Mouse (Mus musculus) heart, postnatal 0 days (tissue): ENCODE data around the gene Rab10. TPM values are rescaled to one million over a fixed set of nuclear protein-coding genes. Genes with fewer than 3 reads are reported as not detected.

Experiments
- ATAC-seq: fragments of 200-750 bp; cut with Nextera tagmentation; 2 replicates; pipeline ENCODE4 v1.8.0; 2017; ENCODE audit warnings: low read depth, moderate number of reproducible peaks, moderate library complexity; ENCODE audit not compliant: insufficient read depth
- DNase-seq: peaks from one replicate; pipeline ENCODE4 v3.0.0-alpha.2; 2016; ENCODE audit warnings: low spot score
- H3K27ac ChIP-seq: fragments of 300-500 bp; sonication (generic); 2 replicates; pipeline ENCODE4 v1.5.1; 2014; ENCODE audit warnings: low read depth, mild to moderate bottlenecking
- H3K27me3 ChIP-seq: fragments of 300-500 bp; sonication (generic); 2 replicates; pipeline ENCODE4 v1.6.1; 2014; ENCODE audit warnings: low read length, mixed read lengths; ENCODE audit not compliant: control insufficient read depth, insufficient read depth
- H3K36me3 ChIP-seq: fragments of 300-500 bp; sonication (generic); replicated peaks from 2 replicates; pipeline ENCODE4 v1.6.1; 2014; ENCODE audit warnings: low read length, mixed read lengths; ENCODE audit not compliant: control insufficient read depth, insufficient read depth
- H3K4me1 ChIP-seq: fragments of 300-500 bp; sonication (generic); 2 replicates; pipeline ENCODE4 v1.6.1; 2014; ENCODE audit warnings: antibody characterized with exemption; ENCODE audit not compliant: control insufficient read depth, insufficient read depth
- H3K4me2 ChIP-seq: fragments of 300-500 bp; sonication (generic); 2 replicates; pipeline ENCODE4 v1.6.1; 2014; ENCODE audit warnings: low read depth, mild to moderate bottlenecking, low read length, moderate library complexity
- H3K4me3 ChIP-seq: fragments of 300-500 bp; sonication (generic); 2 replicates; pipeline ENCODE4 v1.5.1; 2014; ENCODE audit warnings: low read depth, low read length
- H3K9ac ChIP-seq: fragments of 300-500 bp; sonication (generic); replicated peaks from 2 replicates; pipeline ENCODE4 v1.6.1; 2014; ENCODE audit warnings: low read depth, low read length, mixed read lengths
- H3K9me3 ChIP-seq: fragments of 300-500 bp; sonication (generic); replicated peaks from 2 replicates; pipeline ENCODE4 v1.6.1; 2016; ENCODE audit warnings: low read length; ENCODE audit not compliant: control insufficient read depth
- CTCF ChIP-seq: IDR thresholded peaks from 2 replicates; pipeline ENCODE4 v1.5.1; 2016; ENCODE audit warnings: antibody characterized with exemption, control low read depth, low read depth
- EP300 ChIP-seq: IDR thresholded peaks from 2 replicates; pipeline ENCODE4 v1.6.1; 2016; ENCODE audit warnings: antibody characterized with exemption, low read depth
- WGBS: fragments of 180-500 bp; shearing (Covaris S2); extraction: QIAGEN DNeasy Blood & Tissue Kit; methylation state at CpG from one replicate; pipeline ENCODE4 v1.1.7; 2014; 5-methylcytosine and 5-hydroxymethylcytosine counted together
- polyA plus RNA-seq: library from polyadenylated mRNA; unstranded; fragments of >200 nt; fragmentation: Nextera tagmentation; extraction: Ambion mirVana; gene quantifications from 2 replicates; pipeline ENCODE4 v1.2.1, GENCODE M21; 2015
- total RNA-seq: library from RNA; depleted of rRNA; stranded (reverse); fragments of >200 nt; gene quantifications from 2 replicates; pipeline ENCODE4 v1.2.3, GENCODE M21; 2014; ENCODE audit warnings: low replicate concordance

The Rab10 gene
- total and polyA plus RNA-seq, 2 experiments from 2014 or later: 56.2 to 91.4 TPM

DNA sequence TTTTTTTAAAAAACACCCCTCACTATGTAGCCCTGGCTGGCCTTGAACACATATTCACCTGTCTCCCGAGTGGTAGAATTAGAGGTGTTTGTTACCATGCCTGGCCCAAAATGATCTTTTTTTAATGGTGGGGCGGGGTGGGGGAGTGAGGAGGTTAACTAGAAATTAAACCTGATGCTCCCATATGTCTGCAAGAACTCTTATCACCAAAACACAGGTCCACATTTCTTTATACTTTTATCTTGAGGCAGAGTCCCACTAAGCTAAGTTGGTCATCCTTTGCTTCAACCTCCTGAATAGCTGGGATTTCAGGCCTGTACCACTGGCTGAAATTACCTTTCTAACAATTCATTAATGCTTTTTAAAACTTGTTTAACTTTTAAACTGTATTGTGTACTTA is 13.7 kb downstream of the Rab10 start:
- Histone ChIP-seq H3K9ac (no peak overlapping the region), H3K9me3 (no peaks in the 10 kb centered on the region), H3K4me2 (no peak overlapping the region), H3K36me3 (peaks cover 8% of the 10 kb centered on the region; the same call in 1 of the 2 replicates), H3K27ac (no peak overlapping the region), H3K4me3 (no peak overlapping the region), H3K4me1 (peaks cover 4% of the 10 kb centered on the region; the same call in 1 of the 2 replicates), H3K27me3 (no peaks in the 10 kb centered on the region)
- TF ChIP-seq EP300: no peak
- no peak for TF ChIP-seq CTCF
- 82% methylated on average over 2 of the region's 2 CpGs for WGBS
- no peak for DNase-seq
- no peak for ATAC-seq

DNA sequence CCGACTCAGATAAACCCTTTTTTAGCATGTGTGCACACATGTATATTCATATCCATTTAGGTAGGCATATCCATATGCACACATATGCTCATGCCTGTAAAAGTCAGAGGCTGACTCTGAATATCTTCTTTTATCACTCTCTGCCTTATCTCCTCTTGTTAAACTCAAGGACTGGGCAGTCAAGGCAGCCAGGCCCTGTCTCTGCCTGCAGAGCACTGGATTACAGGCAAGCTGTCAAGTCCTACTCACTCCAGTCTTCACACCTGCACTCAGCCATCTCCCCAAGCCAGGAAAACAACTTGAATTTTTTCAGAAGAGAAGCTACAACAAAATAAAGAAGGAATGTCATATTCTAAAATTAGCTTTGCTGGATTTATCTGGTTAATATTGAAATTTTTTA is 17.9 kb downstream of the Rab10 start:
- Histone ChIP-seq H3K9ac (no peak overlapping the region), H3K27me3 (no peaks in the 10 kb centered on the region), H3K4me2 (no peak overlapping the region), H3K4me1 (peaks cover 4% of the 10 kb centered on the region; the same call in 1 of the 2 replicates), H3K4me3 (no peak overlapping the region), H3K27ac (no peak overlapping the region), H3K9me3 (no peaks in the 10 kb centered on the region), H3K36me3 (peaks cover 4% of the 10 kb centered on the region; the same call in 1 of the 2 replicates)
- DNase-seq (no peak), ATAC-seq (no peak)
- WGBS: 78% methylated on average over 1 of the region's 1 CpGs
- TF ChIP-seq EP300 (no peak), CTCF (no peak)

DNA sequence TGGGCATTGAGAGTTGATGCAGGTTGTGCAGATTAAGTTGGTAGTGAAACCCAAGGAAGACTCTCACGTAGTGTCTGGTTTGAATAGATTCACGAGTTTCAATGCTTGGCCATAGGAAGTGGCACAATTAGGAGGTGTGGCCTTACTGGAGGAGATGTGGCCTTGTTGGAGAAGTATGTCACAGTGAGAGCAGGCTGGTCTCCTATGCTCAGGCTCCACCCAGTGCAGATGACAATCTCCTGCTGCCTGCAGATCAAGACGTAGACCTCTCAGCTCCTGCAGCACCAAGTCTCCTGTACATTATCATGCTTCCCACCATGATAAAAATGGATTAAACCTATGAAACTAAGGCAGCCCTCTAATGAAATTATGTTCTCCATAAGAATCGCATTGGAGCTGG is 18.7 kb downstream of the Rab10 start:
- H3K9ac ChIP-seq: no peak overlapping the region
- peaks cover 4% of the 10 kb centered on the region; the same call in 1 of the 2 replicates for H3K36me3 ChIP-seq
- no peaks in the 10 kb centered on the region for H3K27me3 ChIP-seq
- no peak overlapping the region for H3K4me3 ChIP-seq
- DNase-seq: no peak
- WGBS: 70% methylated on average over 4 of the region's 4 CpGs
- H3K4me1 ChIP-seq: peaks cover 4% of the 10 kb centered on the region; the same call in 1 of the 2 replicates
- no peaks in the 10 kb centered on the region for H3K9me3 ChIP-seq
- no peak for ATAC-seq
- H3K4me2 ChIP-seq: no peak overlapping the region
- TF ChIP-seq CTCF (no peak), EP300 (no peak)
- H3K27ac ChIP-seq: no peak overlapping the region

DNA sequence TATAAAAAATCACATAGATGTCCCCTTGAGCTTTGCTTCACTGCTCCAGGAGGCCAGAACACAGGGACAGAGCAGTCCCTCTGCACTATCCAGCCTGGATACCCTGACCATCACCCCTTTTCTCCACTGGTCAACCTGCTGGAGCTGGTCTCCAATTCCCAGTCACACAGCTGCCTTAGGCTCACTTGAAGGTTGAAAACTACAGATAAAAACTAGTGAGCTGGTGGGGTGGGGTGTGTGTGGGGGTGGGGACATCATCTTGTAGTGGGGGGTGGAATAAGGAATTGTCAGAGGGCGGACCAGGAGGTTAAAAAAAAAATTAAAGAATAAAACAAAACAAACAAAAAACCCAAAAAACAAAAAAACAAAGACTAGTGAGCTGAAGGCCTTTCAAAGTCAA is 21.3 kb downstream of the Rab10 start:
- Histone ChIP-seq H3K27ac (no peak overlapping the region), H3K4me2 (no peak overlapping the region), H3K36me3 (peaks cover 4% of the 10 kb centered on the region; the same call in 1 of the 2 replicates), H3K4me3 (no peak overlapping the region), H3K9ac (no peak overlapping the region), H3K27me3 (no peaks in the 10 kb centered on the region), H3K4me1 (peaks cover 9% of the 10 kb centered on the region), H3K9me3 (no peaks in the 10 kb centered on the region)
- no peak for TF ChIP-seq CTCF
- DNase-seq (no peak), ATAC-seq (no peak)
- WGBS: 100% methylated on average over 1 of the region's 1 CpGs

DNA sequence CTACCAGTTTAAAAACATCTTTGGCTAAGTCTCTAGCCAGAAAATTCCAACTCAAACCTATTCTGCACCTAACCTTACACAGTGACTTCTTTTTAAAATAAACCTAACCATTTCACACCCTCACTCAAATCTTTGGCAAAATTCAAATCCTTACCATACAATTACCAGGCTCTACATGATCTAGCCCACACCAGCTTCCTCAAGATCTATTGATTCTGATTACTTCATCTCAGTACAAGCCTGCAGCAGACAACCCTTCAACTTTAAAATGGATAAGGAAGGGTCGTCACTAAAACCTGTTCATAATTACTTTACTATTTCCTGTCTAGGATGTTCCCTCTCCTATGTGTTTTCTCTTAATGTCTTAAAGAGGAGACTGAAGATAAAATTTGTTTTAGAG is 23.9 kb downstream of the Rab10 start:
- Histone ChIP-seq H3K4me2 (no peak overlapping the region), H3K4me1 (peaks cover 4% of the 10 kb centered on the region), H3K27ac (no peak overlapping the region), H3K9ac (no peak overlapping the region), H3K36me3 (peaks cover under 1% of the 10 kb centered on the region; the same call in 1 of the 2 replicates), H3K4me3 (no peak overlapping the region), H3K27me3 (no peaks in the 10 kb centered on the region), H3K9me3 (no peaks in the 10 kb centered on the region)
- DNase-seq (no peak), ATAC-seq (no peak)
- TF ChIP-seq CTCF (no peak), EP300 (no peak)
- 49% methylated on average over 1 of the region's 1 CpGs for WGBS

DNA sequence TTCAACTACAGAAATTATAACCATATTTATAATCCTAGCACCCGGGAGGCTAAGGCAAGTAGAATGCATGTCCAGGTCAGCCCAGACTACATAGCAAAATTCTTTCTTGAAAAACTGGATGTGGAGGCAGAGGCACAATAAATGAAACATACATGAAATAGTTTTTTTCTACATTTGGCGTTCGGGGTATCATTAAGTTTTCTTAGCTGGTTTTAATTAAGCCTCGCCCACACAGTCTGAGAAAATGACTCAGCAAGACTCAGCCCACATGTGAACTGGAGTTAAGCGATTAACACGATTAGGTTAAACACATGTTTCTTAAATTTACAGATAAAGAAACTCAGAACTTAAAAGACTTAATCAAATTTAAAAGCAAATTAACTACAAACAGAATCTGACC is 24.4 kb downstream of the Rab10 start:
- 73% methylated on average over 6 of the region's 6 CpGs for WGBS
- DNase-seq (no peak), ATAC-seq (no peak)
- H3K9me3 ChIP-seq: no peaks in the 10 kb centered on the region
- H3K4me1 ChIP-seq: peaks cover 4% of the 10 kb centered on the region
- H3K4me2 ChIP-seq: no peak overlapping the region
- H3K27ac ChIP-seq: no peak overlapping the region
- H3K27me3 ChIP-seq: no peaks in the 10 kb centered on the region
- TF ChIP-seq CTCF (no peak), EP300 (no peak)
- H3K36me3 ChIP-seq: no peaks in the 10 kb centered on the region
- H3K4me3 ChIP-seq: no peak overlapping the region
- no peak overlapping the region for H3K9ac ChIP-seq
